Mouse (Mus musculus): ENCODE data around the gene Fmnl2.
A peak's percentile ranks its signal among the peaks of the same experiment; 100 is the strongest.

DNA sequence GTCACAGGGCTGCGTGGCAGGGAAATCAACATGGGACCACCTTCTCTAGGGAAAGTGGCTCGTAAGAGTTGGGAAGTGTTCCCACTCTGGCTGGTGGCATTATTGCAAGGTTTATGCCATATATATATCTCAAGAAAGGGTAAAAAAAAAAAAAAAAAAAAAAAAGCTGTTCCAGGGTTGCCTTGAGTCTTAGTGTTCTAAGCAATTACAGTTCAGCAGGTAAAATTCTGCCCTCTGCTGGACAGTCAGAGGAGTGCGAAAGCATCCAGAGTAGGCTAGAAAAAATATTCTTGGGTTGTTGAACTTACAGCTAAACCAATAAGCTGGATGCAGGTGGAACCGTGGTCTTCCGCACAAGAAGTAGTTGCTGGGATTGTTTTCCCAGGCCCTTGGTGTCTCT is 264.1 kb downstream of the Fmnl2 start:
- TF ChIP-seq CTCF (IDR thresholded peaks at IDR 0.05; ENCODE audit: control insufficient read depth, insufficient read depth, insufficient replicate concordance, low read depth, low read length) (peak; percentile 23; the same call in 1 of the 2 replicates), POLR2A (IDR thresholded peaks at IDR 0.05; ENCODE audit: control insufficient read depth, low read depth, low read length) (no peak)

Measured in testis, adult 2 months (tissue).